Mouse (Mus musculus) kidney, adult 2 months (tissue): Measurements from ENCODE around the gene Dlx3. TPM values are rescaled to one million over a fixed set of nuclear protein-coding genes. Genes with fewer than 3 reads are reported as not detected.
A peak's percentile ranks its signal among the peaks of the same experiment; 100 is the strongest.

Experiments
- DNase-seq: peaks from one replicate; pipeline ENCODE4 v3.0.0; 2021
- H3K27ac ChIP-seq: fragments of 200-500 bp; 2 replicates; pipeline ENCODE4 v1.5.1; 2012; ENCODE audit warnings: low read depth, low read length, control low read depth, inconsistent platforms; ENCODE audit not compliant: insufficient read depth
- H3K27me3 ChIP-seq: fragments of 200-500 bp; replicated peaks from 2 replicates; pipeline ENCODE4 v1.6.1; 2012; ENCODE audit warnings: mild to moderate bottlenecking, moderate library complexity, low read length, inconsistent platforms; ENCODE audit not compliant: control insufficient read depth, insufficient read depth
- H3K36me3 ChIP-seq: fragments of 200-500 bp; 2 replicates; pipeline ENCODE4 v1.6.1; 2012; ENCODE audit warnings: mild to moderate bottlenecking, moderate library complexity, low read length, inconsistent platforms; ENCODE audit not compliant: control insufficient read depth, insufficient read depth
- H3K4me1 ChIP-seq: fragments of 200-500 bp; 2 replicates; pipeline ENCODE4 v1.6.1; 2011; ENCODE audit warnings: low read length; ENCODE audit not compliant: control insufficient read depth, insufficient read depth
- H3K4me3 ChIP-seq: fragments of 200-500 bp; 2 replicates; pipeline ENCODE4 v1.5.1; 2011; ENCODE audit warnings: mild to moderate bottlenecking, low read depth, low read length, control low read depth; ENCODE audit not compliant: insufficient read depth
- CTCF ChIP-seq: fragments of 200-500 bp; conservative IDR thresholded peaks from 2 replicates; pipeline ENCODE4 v1.5.1; 2011; ENCODE audit warnings: low read depth, mild to moderate bottlenecking, control low read depth, low read length, moderate library complexity, mixed read lengths; ENCODE audit not compliant: insufficient read depth, insufficient read length
- POLR2A ChIP-seq: fragments of 200-500 bp; IDR thresholded peaks from one replicate; pipeline ENCODE4 v1.6.1; 2011; ENCODE audit warnings: low read depth, low read length, control low read depth
- WGBS: fragments of 180-500 bp; shearing (Covaris S2); methylation state at CpG from one replicate; pipeline ENCODE4 v1.1.7; 2018; 5-methylcytosine and 5-hydroxymethylcytosine counted together
- polyA plus RNA-seq: library from polyadenylated mRNA; depleted of rRNA; stranded (reverse); fragments of >200 nt; gene quantifications from 2 replicates; pipeline ENCODE4 v1.2.3, GENCODE M21; 2012

The Dlx3 gene
- polyA plus RNA-seq, 1 experiment, result 0.05 TPM

DNA sequence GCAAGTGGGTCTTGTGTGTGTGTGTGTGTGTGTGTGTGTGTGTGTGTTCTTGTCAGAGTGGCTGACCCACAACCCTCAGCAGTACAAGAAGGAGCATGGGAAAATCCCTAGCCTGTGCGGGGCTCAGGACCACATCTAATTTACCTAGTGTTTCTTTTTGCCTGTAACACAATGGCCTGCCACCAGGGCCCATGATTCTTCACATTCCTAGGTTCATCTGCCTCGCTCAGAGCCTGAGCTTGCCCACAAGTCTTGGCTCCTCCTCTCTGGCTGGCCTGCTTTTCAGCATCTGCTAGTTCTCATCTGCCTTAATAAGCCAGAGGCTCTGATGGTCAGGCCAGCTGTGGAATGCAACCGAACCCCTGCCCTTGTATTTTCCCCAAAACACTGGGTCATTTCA lies 19.5 kb upstream of the Dlx3 start:
- Histone ChIP-seq H3K27ac (0 out of 2 replicates have a peak overlapping the region, but pooled peaks have one; percentile 60), H3K4me1 (peaks cover 13% of the 10 kb centered on the region; the same call in 1 of the 2 replicates), H3K36me3 (no peaks in the 10 kb centered on the region), H3K4me3 (no peak overlapping the region), H3K27me3 (no peaks in the 10 kb centered on the region)
- no peak for DNase-seq
- WGBS, result 60% methylated on average over 3 of the region's 3 CpGs
- TF ChIP-seq CTCF (no peak), POLR2A (no peak)

DNA sequence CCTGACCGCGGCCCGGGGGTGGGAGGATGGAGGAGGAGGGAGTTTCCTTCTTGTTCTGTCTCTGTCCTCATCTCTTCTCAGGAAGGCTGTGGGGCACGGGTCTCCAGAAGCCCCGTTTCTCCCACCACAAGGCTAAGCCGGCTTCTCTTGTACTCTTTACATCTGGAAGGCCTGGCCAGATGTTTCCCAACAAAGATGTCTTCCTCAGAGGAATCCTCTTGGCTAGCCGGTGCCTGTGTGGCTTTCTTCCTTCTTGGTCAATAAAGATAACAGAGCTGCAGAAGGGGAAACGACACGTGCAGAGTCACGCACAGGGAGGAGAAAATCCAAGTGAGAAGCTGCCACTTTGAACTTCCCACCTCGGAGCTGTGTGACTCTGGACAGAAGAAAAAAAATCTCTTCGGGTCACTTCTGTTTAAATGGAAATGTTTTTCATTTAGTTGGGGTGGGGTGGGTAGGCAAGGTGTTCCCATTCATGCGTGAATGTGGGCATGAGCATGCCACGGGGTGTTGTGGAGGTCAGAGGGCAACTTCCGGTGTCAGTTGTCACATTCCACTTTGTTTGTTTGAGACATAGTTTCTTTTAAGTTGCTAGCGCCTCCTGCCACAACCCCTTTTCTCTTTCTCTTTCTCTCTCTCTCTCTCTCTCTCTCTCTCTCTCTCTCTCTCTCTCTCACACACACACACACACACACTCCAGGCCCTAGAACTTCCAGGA lies 18.7 kb upstream of the Dlx3 start:
- no peak overlapping the region for H3K4me3 ChIP-seq
- no peaks in the 10 kb centered on the region for H3K27me3 ChIP-seq
- peaks cover 18% of the 10 kb centered on the region; the same call in 1 of the 2 replicates for H3K4me1 ChIP-seq
- DNase-seq, result no peak
- WGBS, result 23% methylated on average over 16 of the region's 16 CpGs
- H3K27ac ChIP-seq, result peak overlapping the region; percentile 60; the same call in 1 of the 2 replicates
- H3K36me3 ChIP-seq, result no peaks in the 10 kb centered on the region
- TF ChIP-seq POLR2A, result no peak
- TF ChIP-seq CTCF, result no peak

DNA sequence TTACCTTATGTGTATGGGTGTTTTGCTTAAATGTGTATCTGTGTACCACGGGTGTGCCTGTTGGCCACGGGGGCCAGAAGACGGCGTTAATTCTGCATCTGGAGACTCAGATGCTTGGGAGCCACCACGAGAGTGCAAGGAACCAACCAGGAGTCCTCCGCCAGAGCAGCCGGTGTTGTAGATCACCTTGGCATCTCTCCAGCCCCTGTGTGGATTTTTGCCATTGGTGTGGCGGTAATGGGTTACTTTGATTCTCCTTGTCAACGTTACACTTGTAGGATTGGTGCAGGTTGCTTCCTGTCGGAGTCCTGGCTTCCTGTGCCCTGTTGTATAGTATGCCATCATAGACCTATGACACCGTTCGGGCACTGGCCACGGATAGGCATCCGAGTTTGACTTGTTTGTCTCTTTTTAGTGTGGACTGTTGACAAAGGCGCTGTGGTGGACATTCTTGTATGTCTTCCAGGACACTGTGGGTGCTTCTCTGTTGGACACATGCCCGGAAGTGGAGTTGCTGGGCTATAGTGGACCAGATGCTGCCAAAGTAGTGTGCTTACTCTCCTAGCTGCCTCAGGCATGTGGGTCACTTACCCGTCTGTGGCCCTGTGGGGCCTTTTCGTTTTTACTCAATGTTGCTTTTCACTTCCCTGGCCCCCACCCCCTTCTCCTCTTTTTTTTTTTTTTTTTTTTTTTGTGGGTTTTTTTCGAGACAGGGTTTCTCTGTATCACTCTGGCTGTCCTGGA lies 17.6 kb upstream of the Dlx3 start:
- H3K27ac ChIP-seq, result no peak overlapping the region
- WGBS, result 79% methylated on average over 19 of the region's 19 CpGs
- TF ChIP-seq CTCF (no peak), POLR2A (no peak)
- H3K4me1 ChIP-seq, result peaks cover 18% of the 10 kb centered on the region; the same call in 1 of the 2 replicates
- no peaks in the 10 kb centered on the region for H3K27me3 ChIP-seq
- H3K4me3 ChIP-seq, result no peak overlapping the region
- peak; percentile 67 for DNase-seq
- no peaks in the 10 kb centered on the region for H3K36me3 ChIP-seq

DNA sequence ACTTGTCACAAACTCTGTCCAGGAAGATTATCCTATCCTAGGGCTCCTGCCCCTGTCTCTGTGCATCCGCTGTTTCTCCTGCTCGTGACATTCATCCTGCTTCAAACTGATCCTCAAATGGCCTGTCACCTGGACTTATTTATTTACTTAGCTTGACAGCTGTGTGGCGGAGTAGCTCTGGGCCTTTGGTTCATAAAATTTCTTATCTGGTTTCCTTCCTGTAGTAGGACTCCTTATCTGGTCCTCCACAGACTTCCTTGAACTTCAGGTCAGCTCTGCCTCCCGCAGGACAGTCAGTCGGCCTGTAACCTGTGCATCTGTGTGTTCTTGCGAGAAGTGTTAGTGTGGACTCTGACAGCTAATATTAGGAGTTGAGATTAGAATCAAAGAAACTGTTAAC lies 15.7 kb upstream of the Dlx3 start:
- TF ChIP-seq CTCF, result 0 out of 2 replicates have a peak, but pooled peaks have one; percentile 7
- TF ChIP-seq POLR2A, result no peak
- 55% methylated on average over 6 of the region's 6 CpGs for WGBS
- Histone ChIP-seq H3K36me3 (no peaks in the 10 kb centered on the region), H3K27ac (peak overlapping the region; percentile 45), H3K4me1 (peaks cover 18% of the 10 kb centered on the region; the same call in 1 of the 2 replicates), H3K27me3 (no peaks in the 10 kb centered on the region), H3K4me3 (no peak overlapping the region)
- peak; percentile 78 for DNase-seq

DNA sequence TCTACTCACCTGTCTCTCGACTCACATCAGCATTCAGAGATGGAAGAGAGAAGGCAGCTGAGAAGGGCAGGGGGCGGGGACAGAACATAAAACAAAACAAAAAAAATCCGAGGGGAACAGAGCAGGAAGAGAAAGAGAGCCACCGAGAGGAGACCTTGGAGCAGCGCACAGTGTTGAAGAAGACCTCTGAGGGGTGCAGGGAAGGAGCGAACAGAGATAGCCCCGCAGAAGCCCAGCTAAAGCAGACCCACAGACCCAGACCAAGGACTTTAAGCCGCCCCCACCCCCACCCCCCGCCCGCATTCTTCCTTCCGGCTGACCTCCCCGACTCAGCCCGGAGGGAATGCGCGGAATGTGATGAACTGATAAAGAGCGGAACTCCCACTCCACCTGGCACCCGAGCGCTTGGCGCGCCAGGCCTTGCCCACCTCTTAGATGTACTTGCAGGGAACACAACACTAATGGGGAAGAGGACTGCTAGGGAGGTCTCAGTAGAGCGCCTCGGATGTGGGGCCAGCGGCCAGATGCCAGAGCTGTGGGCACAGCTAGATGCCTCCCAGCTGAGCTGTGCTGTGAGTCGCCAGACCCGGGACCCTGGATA lies 14.5 kb upstream of the Dlx3 start:
- no peaks in the 10 kb centered on the region for H3K36me3 ChIP-seq

DNA sequence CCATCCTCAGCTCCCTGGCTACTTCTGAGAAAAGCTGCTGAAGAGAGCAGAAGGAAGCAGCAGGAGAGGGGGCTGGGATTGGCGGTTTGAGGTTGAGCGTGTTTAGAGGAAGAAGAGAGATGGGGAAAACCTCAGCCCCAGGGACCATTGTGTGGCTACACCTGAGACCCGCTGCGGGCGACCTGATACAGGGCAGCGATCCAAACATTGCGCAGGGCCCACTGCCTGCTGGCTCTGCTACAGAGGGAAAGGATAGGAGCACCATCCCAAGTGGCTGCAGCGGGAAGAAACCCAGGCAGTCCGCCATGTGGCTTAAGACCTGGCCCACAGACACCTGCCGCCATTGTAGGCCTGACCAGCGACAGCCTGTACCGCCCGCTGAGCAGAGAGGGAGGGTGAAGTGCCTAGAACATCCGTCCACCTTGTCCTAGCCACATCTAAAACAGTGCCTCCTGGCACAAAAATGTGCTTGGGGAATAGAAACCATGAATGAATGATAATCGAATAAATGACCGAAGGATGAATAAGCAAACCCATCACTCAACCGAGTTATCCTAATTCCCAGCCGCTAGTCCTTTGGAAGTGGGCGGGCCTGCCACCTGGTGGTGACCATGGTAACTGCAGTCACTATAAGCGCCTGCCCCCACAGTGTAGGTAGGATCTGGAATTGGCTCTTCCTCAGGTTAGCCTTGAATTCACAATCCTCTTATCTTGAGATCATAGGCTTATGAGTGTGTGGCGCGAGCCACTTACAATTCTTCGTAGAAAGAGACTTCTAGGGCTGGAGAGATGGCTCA lies 13.3 kb upstream of the Dlx3 start:
- peak; percentile 83 for DNase-seq
- WGBS, result 40% methylated on average over 23 of the region's 23 CpGs
- TF ChIP-seq POLR2A (no peak), CTCF (peak; percentile 97)
- H3K27ac ChIP-seq, result no peak overlapping the region
- H3K4me1 ChIP-seq, result peaks cover 11% of the 10 kb centered on the region; the same call in 1 of the 2 replicates
- H3K27me3 ChIP-seq, result no peaks in the 10 kb centered on the region
- H3K4me3 ChIP-seq, result no peak overlapping the region
- H3K36me3 ChIP-seq, result no peaks in the 10 kb centered on the region

More for the DNA sequence above, 14.5 kb upstream of the Dlx3 start:
- peak; percentile 49 for DNase-seq
- H3K27me3 ChIP-seq, result no peaks in the 10 kb centered on the region
- peak overlapping the region; percentile 40 for H3K4me3 ChIP-seq
- H3K4me1 ChIP-seq, result peaks cover 18% of the 10 kb centered on the region; the same call in 1 of the 2 replicates
- TF ChIP-seq CTCF (no peak), POLR2A (no peak)
- peak overlapping the region; percentile 77 for H3K27ac ChIP-seq
- 9% methylated on average over 25 of the region's 25 CpGs for WGBS
